Mouse (Mus musculus) heart, embryonic 16.5 days (tissue): Measurements from ENCODE around the gene Fgfr3. TPM values are rescaled to one million over a fixed set of nuclear protein-coding genes. Genes with fewer than 3 reads are reported as not detected.

Source experiments
- ATAC-seq: fragments of 200-750 bp; cut with Nextera tagmentation; replicated peaks from 2 replicates; pipeline ENCODE4 v1.8.0; 2017; ENCODE audit warnings: moderate number of reproducible peaks; ENCODE audit not compliant: insufficient read depth, low FRiP score; ENCODE audit errors: extremely low read depth
- H3K27ac ChIP-seq: fragments of 300-500 bp; sonication (generic); 2 replicates; pipeline ENCODE4 v1.5.1; 2014; ENCODE audit warnings: mild to moderate bottlenecking, low read length, control low read depth, moderate library complexity
- H3K27me3 ChIP-seq: fragments of 300-500 bp; sonication (generic); 2 replicates; pipeline ENCODE4 v1.6.1; 2014; ENCODE audit warnings: low read length, mixed read lengths; ENCODE audit not compliant: control insufficient read depth, insufficient read depth
- H3K36me3 ChIP-seq: fragments of 300-500 bp; sonication (generic); 2 replicates; pipeline ENCODE4 v1.6.1; 2014; ENCODE audit not compliant: control insufficient read depth, insufficient read depth
- H3K4me1 ChIP-seq: fragments of 300-500 bp; sonication (generic); 2 replicates; pipeline ENCODE4 v1.6.1; 2014; ENCODE audit warnings: low read length, mixed read lengths; ENCODE audit not compliant: control insufficient read depth, insufficient read depth
- H3K4me2 ChIP-seq: fragments of 300-500 bp; sonication (generic); 2 replicates; pipeline ENCODE4 v1.6.1; 2014; ENCODE audit warnings: low read depth, mild to moderate bottlenecking, control low read depth, low read length
- H3K4me3 ChIP-seq: fragments of 300-500 bp; sonication (generic); 2 replicates; pipeline ENCODE4 v1.5.1; 2014; ENCODE audit warnings: mild to moderate bottlenecking, control low read depth, low read length
- H3K9ac ChIP-seq: fragments of 300-500 bp; sonication (generic); 2 replicates; pipeline ENCODE4 v1.6.1; 2014; ENCODE audit warnings: low read length, control low read depth
- H3K9me3 ChIP-seq: fragments of 300-500 bp; sonication (generic); replicated peaks from 2 replicates; pipeline ENCODE4 v1.6.1; 2016; ENCODE audit warnings: low read length; ENCODE audit not compliant: control insufficient read depth
- WGBS: fragments of 180-500 bp; shearing (Covaris S2); extraction: QIAGEN DNeasy Blood & Tissue Kit; methylation state at CpG from one replicate; pipeline ENCODE4 v1.1.7; 2014; 5-methylcytosine and 5-hydroxymethylcytosine counted together
- polyA plus RNA-seq: library from polyadenylated mRNA; unstranded; fragments of >200 nt; fragmentation: Nextera tagmentation; extraction: Ambion mirVana; gene quantifications from 2 replicates; pipeline ENCODE4 v1.2.1, GENCODE M21; 2015

Gene Fgfr3
- polyA plus RNA-seq, 1 experiment from 2014 or later = 3.9 TPM

- 0 out of 2 replicates have a peak overlapping the region, but pooled peaks have one; percentile 5 for H3K9ac ChIP-seq
- no peaks in the 10 kb centered on the region for H3K27me3 ChIP-seq
- no peak overlapping the region for H3K4me2 ChIP-seq
- no peaks in the 10 kb centered on the region for H3K36me3 ChIP-seq
- ATAC-seq = 0 out of 2 replicates have a peak, but pooled peaks have one; percentile 3
- WGBS = 36% methylated on average over 9 of the region's 9 CpGs
- no peak overlapping the region for H3K4me3 ChIP-seq
- H3K9me3 ChIP-seq = no peaks in the 10 kb centered on the region
- no peak overlapping the region for H3K27ac ChIP-seq
- H3K4me1 ChIP-seq = peaks cover 16% of the 10 kb centered on the region
These were observed 15.7 kb upstream of the Fgfr3 start for GRCm38 (mm10) chr5:33705612-33706349.

DNA sequence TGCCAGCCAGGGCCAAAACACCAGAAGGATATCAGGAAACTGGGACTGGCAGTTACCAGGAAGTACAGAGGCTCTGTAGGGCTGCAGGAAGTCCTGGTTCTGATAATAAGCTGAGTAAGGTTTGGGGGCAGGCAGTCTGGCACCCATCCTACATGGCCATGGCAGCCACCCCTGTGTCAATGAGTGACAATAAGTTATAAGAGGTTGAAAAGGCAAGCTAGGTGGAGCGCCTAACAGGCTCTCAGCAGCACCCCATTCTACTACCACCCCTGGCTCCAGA is 15.2 kb upstream of the Fgfr3 start:
- H3K9me3 ChIP-seq = no peaks in the 10 kb centered on the region
- no peak overlapping the region for H3K4me2 ChIP-seq
- H3K4me1 ChIP-seq = peaks cover 16% of the 10 kb centered on the region
- no peak overlapping the region for H3K27ac ChIP-seq
- H3K36me3 ChIP-seq = no peaks in the 10 kb centered on the region
- H3K4me3 ChIP-seq = no peak overlapping the region
- H3K27me3 ChIP-seq = no peaks in the 10 kb centered on the region
- ATAC-seq = 0 out of 2 replicates have a peak, but pooled peaks have one; percentile 4
- WGBS = 88% methylated on average over 1 of the region's 1 CpGs
- H3K9ac ChIP-seq = no peak overlapping the region

GRCm38 (mm10) chr5:33707163-33707562 is 14.3 kb upstream of the Fgfr3 start:
- H3K4me3 ChIP-seq = no peak overlapping the region
- ATAC-seq = no peak
- H3K4me2 ChIP-seq = no peak overlapping the region
- no peaks in the 10 kb centered on the region for H3K36me3 ChIP-seq
- no peaks in the 10 kb centered on the region for H3K27me3 ChIP-seq
- no peak overlapping the region for H3K27ac ChIP-seq
- peaks cover 16% of the 10 kb centered on the region for H3K4me1 ChIP-seq
- H3K9ac ChIP-seq = no peak overlapping the region
- WGBS = 30% methylated on average over 4 of the region's 4 CpGs
- H3K9me3 ChIP-seq = no peaks in the 10 kb centered on the region

DNA sequence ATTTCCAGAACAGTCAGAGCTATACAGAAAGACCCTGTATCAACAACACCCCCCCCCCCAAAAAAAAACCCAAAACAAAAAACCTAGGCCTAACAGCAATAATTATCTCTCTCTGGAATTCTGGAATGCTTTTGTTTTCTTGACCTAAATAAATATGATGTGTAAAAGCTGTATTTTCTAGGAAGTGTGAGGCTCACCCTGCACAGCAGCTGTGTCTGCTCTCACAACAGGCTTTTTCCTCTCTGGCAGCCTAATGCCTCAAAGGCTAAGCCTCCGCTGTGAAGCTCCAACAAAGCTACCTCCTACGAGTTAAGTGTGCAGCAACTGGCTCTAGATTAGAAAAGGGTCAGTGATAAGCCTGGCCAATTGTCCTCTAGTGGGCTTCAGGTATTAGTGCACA is 12.4 kb upstream of the Fgfr3 start:
- no peaks in the 10 kb centered on the region for H3K9me3 ChIP-seq
- H3K4me3 ChIP-seq = no peak overlapping the region
- no peak overlapping the region for H3K27ac ChIP-seq
- no peaks in the 10 kb centered on the region for H3K36me3 ChIP-seq
- 43% methylated on average over 2 of the region's 2 CpGs for WGBS
- ATAC-seq = no peak
- H3K4me1 ChIP-seq = peaks cover 16% of the 10 kb centered on the region
- no peaks in the 10 kb centered on the region for H3K27me3 ChIP-seq
- H3K9ac ChIP-seq = no peak overlapping the region
- H3K4me2 ChIP-seq = no peak overlapping the region

DNA sequence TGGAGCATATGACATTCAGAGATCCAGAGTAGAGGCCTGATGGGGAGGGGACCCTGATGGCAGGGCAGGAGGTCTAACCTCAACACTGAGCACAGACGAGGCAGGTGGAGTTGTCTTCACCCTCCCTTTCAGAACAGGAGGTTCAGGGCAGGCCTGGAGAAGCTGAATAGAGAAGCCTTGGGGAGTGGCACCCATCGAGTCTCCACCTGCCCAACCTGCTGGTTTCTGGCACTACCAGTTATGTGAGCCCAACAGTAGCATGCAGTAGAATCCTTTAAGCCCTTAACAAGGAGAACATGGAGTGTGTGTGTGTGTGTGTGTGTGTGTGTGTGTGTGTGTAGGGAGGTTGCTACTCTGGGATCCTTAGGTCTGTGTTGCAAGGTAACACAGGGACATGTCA is 8.9 kb upstream of the Fgfr3 start:
- Histone ChIP-seq H3K4me3 (no peak overlapping the region), H3K4me2 (no peak overlapping the region), H3K27me3 (no peaks in the 10 kb centered on the region), H3K4me1 (no peaks in the 10 kb centered on the region; the same call in 1 of the 2 replicates), H3K36me3 (no peaks in the 10 kb centered on the region), H3K9me3 (no peaks in the 10 kb centered on the region), H3K9ac (no peak overlapping the region), H3K27ac (no peak overlapping the region)
- ATAC-seq = no peak
- WGBS = 81% methylated on average over 2 of the region's 2 CpGs

DNA sequence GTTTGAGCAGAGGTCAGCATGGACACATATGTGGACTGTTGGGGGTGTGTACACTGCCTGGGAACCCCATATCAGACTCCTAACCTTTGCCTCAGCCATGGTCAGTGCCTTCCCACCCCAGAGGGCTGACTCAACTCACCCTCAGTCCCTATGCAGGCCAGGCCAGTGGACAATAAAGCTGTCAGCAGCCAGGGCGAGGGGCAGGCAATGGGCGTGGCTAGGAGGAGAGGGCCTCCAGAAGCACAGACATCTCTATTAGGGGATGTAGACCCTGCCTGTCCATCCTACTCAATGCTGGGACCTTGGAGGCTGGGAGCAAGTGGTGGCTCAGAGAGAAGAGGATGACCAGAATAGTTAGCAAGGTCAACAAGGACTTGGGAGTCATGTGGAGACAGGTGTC is 6.3 kb upstream of the Fgfr3 start:
- peaks cover under 1% of the 10 kb centered on the region; the same call in 1 of the 2 replicates for H3K27me3 ChIP-seq
- 48% methylated on average over 2 of the region's 2 CpGs for WGBS
- no peak for ATAC-seq

DNA sequence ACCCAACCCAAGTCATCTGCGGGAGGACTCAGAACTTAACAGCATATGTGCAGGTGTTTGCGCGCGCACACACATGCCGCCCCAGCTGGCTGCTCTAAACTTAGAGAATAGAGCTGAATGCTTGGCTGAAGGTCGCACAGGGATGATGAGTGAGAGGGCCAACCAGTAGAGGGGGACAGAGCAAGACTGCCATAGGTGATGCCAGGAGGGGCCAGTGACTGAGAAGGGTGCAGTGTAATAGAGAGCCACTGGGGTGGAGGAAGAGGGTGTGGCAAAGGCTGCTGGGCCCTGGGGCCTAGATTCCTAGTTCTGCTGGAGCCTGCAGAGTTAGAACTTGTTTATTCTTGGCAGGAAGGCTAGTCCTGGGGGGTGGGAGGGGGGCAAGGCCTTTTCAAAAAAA is 5.0 kb upstream of the Fgfr3 start:
- Histone ChIP-seq H3K4me3 (no peak overlapping the region), H3K9me3 (no peaks in the 10 kb centered on the region), H3K36me3 (no peaks in the 10 kb centered on the region), H3K27ac (no peak overlapping the region), H3K4me2 (no peak overlapping the region), H3K4me1 (peaks cover 6% of the 10 kb centered on the region; the same call in 1 of the 2 replicates), H3K9ac (no peak overlapping the region), H3K27me3 (peaks cover 3% of the 10 kb centered on the region; the same call in 1 of the 2 replicates)
- 79% methylated on average over 6 of the region's 6 CpGs for WGBS
- no peak; the same call in 1 of the 2 replicates for ATAC-seq

More for the DNA sequence above, 6.3 kb upstream of the Fgfr3 start:
- Histone ChIP-seq H3K9me3 (no peaks in the 10 kb centered on the region), H3K4me3 (no peak overlapping the region), H3K4me1 (no peaks in the 10 kb centered on the region), H3K4me2 (no peak overlapping the region), H3K9ac (no peak overlapping the region), H3K27ac (no peak overlapping the region), H3K36me3 (no peaks in the 10 kb centered on the region)

DNA sequence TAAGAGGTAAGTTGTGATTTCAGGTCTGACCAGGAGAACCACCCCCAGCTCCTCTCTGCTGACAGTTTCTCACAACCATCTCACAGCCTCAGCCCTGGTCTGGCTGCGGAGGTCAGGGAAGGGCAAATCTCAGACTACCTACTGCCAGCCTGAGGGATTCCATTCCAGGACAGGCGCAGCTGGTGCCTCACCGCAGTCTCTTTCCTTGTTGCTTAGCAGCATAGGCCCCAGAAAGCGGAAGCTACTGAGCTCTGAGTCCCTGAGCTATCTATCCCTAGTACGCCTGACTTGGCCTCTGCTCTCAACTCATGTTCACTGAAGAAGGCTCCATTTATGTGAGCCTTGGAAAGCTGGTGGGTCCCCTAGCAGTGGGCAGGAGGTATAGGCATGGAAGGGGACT is 3.0 kb upstream of the Fgfr3 start:
- Histone ChIP-seq H3K4me3 (no peak overlapping the region), H3K27me3 (peaks cover 9% of the 10 kb centered on the region), H3K4me1 (peaks cover 14% of the 10 kb centered on the region), H3K36me3 (no peaks in the 10 kb centered on the region), H3K9ac (no peak overlapping the region), H3K27ac (no peak overlapping the region), H3K9me3 (no peaks in the 10 kb centered on the region), H3K4me2 (no peak overlapping the region)
- WGBS = 47% methylated on average over 5 of the region's 5 CpGs
- ATAC-seq = no peak

GRCm38 (mm10) chr5:33720852-33721490 is 503 bp upstream of the Fgfr3 start:
- Histone ChIP-seq H3K27me3 (peaks cover 25% of the 10 kb centered on the region), H3K4me2 (peak overlapping the region; percentile 98), H3K27ac (no peak overlapping the region), H3K4me3 (peak overlapping the region; percentile 60), H3K36me3 (no peaks in the 10 kb centered on the region), H3K9ac (peak overlapping the region; percentile 73; the same call in 1 of the 2 replicates), H3K4me1 (peaks cover 14% of the 10 kb centered on the region), H3K9me3 (no peaks in the 10 kb centered on the region)
- ATAC-seq = no peak
- WGBS = 6% methylated on average over 8 of the region's 8 CpGs
